ENCODE assay signal across 8 mouse cellular contexts in the genomic region with DNA sequence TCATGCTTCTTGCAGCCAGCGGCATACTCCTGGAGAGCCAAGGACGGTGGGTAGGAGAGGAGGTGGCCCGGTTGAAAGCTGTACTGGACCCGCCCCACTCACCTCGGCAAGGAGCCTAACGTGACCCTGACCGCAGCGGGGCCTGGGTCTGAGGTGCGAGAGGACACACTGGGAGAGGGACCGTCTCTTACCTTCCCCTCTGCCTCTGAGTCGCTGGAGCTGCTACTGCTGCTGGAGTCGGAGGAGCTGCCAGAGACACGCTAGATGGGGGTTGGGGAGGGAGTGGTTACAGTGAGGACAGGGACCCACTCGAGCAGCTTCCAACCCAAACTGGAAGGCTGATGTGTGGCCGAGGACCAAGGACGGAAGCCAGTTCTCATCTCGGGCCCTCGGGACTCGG. TPM values are rescaled to one million over a fixed set of nuclear protein-coding genes. Genes with fewer than 3 reads are reported as not detected.
DNase-seq lines count a peak whose midpoint lies in the region; ATAC-seq and TF ChIP-seq lines count a peak whose summit lies in the region.

No protein-coding gene starts in this region.

- peak; percentile 42; the same call in 1 of the 2 replicates for ATAC-seq in hindbrain, postnatal 0 days
- no peak for ATAC-seq in inflammation-experienced regulatory T-cells, adult 6 months

- no peaks in the 10 kb centered on the region for H3K9me3 ChIP-seq in erythroblast, embryonic 14.5 days (ENCODE audit: control insufficient read depth, low read length)
- no peaks in the 10 kb centered on the region for H3K9me3 ChIP-seq in hindbrain, postnatal 0 days (ENCODE audit: low read length)

- 49% methylated on average over 19 of the region's 19 CpGs for WGBS in spleen, adult 2 months
- WGBS in hindbrain, postnatal 0 days = 30% methylated on average over 19 of the region's 19 CpGs

- no peak for DNase-seq in spleen, adult 2 months (ENCODE audit: low read depth in 1 of 2, low spot score in 2 of 2)
- no peak for DNase-seq in spleen, adult 12 weeks (ENCODE audit: low spot score)
- DNase-seq in hindbrain, postnatal 0 days (ENCODE audit: low spot score) = no peak
- DNase-seq in lung, postnatal 4 days = peak; percentile 41 to 53
- no peak for DNase-seq in spleen, postnatal 4 days (ENCODE audit: low spot score in 2 of 2)
- DNase-seq in right cerebral cortex, postnatal 10 days (ENCODE audit: low spot score in 2 of 2) = no peak

- 0 out of 2 replicates have a peak, but pooled peaks cover 5% of the 10 kb centered on the region for H3K4me1 ChIP-seq in spleen, adult 2 months (ENCODE audit: control insufficient read depth, insufficient read depth, insufficient read length)
- H3K4me1 ChIP-seq in erythroblast, embryonic 14.5 days (ENCODE audit: control insufficient read depth) = peaks cover 16% of the 10 kb centered on the region
- H3K4me1 ChIP-seq in hindbrain, postnatal 0 days (ENCODE audit: insufficient read depth, low read length) = no peaks in the 10 kb centered on the region

- no peak overlapping the region for H3K27ac ChIP-seq in spleen, adult 2 months (ENCODE audit: insufficient read depth, low read length)
- no peak overlapping the region for H3K27ac ChIP-seq in hindbrain, postnatal 0 days

- TF ChIP-seq POLR2A in spleen, adult 2 months (IDR thresholded peaks at IDR 0.05; ENCODE audit: low read depth, low read length) = no peak

- peaks cover 2% of the 10 kb centered on the region; the same call in 1 of the 2 replicates for H3K36me3 ChIP-seq in spleen, adult 2 months (ENCODE audit: control insufficient read depth, insufficient read depth, low read length)
- H3K36me3 ChIP-seq in erythroblast, embryonic 14.5 days (ENCODE audit: control insufficient read depth) = peaks cover 23% of the 10 kb centered on the region
- H3K36me3 ChIP-seq in hindbrain, postnatal 0 days (ENCODE audit: insufficient read depth, low read length) = peaks cover 3% of the 10 kb centered on the region; the same call in 1 of the 2 replicates

- 0 out of 2 replicates have a peak overlapping the region, but pooled peaks have one; percentile 4 for H3K9ac ChIP-seq in hindbrain, postnatal 0 days (replicated peaks; ENCODE audit: low read length)

- no peaks in the 10 kb centered on the region for H3K27me3 ChIP-seq in spleen, adult 2 months (ENCODE audit: control insufficient read depth, insufficient read depth, low read length)
- H3K27me3 ChIP-seq in erythroblast, embryonic 14.5 days (ENCODE audit: control insufficient read depth) = 0 out of 2 replicates have a peak, but pooled peaks cover 3% of the 10 kb centered on the region
- no peaks in the 10 kb centered on the region for H3K27me3 ChIP-seq in hindbrain, postnatal 0 days (ENCODE audit: insufficient read depth, low read length)

- peak overlapping the region; percentile 48 for H3K4me3 ChIP-seq in spleen, adult 2 months (ENCODE audit: extremely low read depth, insufficient read depth, insufficient read length)
- peak overlapping the region; percentile 61 for H3K4me3 ChIP-seq in erythroblast, embryonic 14.5 days (replicated peaks)
- H3K4me3 ChIP-seq in hindbrain, postnatal 0 days (ENCODE audit: low read length) = peak overlapping the region; percentile 6; the same call in 1 of the 2 replicates

- peak overlapping the region; percentile 45 for H3K4me2 ChIP-seq in hindbrain, postnatal 0 days (ENCODE audit: low read depth, low read length)

- TF ChIP-seq CTCF in spleen, adult 2 months (IDR thresholded peaks at IDR 0.05; ENCODE audit: extremely low read depth, insufficient read depth, insufficient read length, insufficient replicate concordance) = no peak
- TF ChIP-seq CTCF in hindbrain, postnatal 0 days (IDR thresholded peaks at IDR 0.05; ENCODE audit: low read depth) = no peak

RNA-seq across cellular contexts. Expression of a gene that starts 0.6 kb away (rescaled TPM):
- polyA plus RNA-seq in spleen, adult 2 months (2012; rRNA removed) = 0.51 and 1.0 TPM in 2 replicates
- polyA plus RNA-seq in erythroblast, embryonic 14.5 days (2012) = 0.19 TPM in 1 of 2 replicates, not detected in the other
- total RNA-seq in hindbrain, postnatal 0 days (2014; rRNA removed) = not detected in 2 replicates
- polyA plus RNA-seq in hindbrain, postnatal 0 days (2015; fragmentation: Nextera tagmentation; extraction: Ambion mirVana) = 0.91 and 1.4 TPM in 2 replicates
- polyA plus RNA-seq in inflammation-experienced regulatory T-cells, adult 6 months (2017; shearing (Covaris generic)) = 1 to 10 TPM in 2 of 3 experiments, under 1 TPM in 1; 0.91 to 1.9 (median 1.7) TPM

RNA-seq across cellular contexts. Expression of a gene that starts 9.6 kb away (rescaled TPM):
- polyA plus RNA-seq in spleen, adult 2 months (2012; rRNA removed) = 74.2 and 97.6 TPM in 2 replicates
- polyA plus RNA-seq in erythroblast, embryonic 14.5 days (2012) = 6.4 and 6.9 TPM in 2 replicates
- 125 and 131 TPM in 2 replicates for total RNA-seq in hindbrain, postnatal 0 days (2014; rRNA removed)
- 122 and 130 TPM in 2 replicates for polyA plus RNA-seq in hindbrain, postnatal 0 days (2015; fragmentation: Nextera tagmentation; extraction: Ambion mirVana)
- 10 to 100 TPM; 56.3 to 68.5 (median 57.1) TPM for polyA plus RNA-seq in inflammation-experienced regulatory T-cells, adult 6 months (2017; shearing (Covaris generic))

RNA-seq across cellular contexts. Expression of a gene that starts 15.4 kb away (rescaled TPM):
- 34.3 and 43.5 TPM in 2 replicates for polyA plus RNA-seq in spleen, adult 2 months (2012; rRNA removed)
- polyA plus RNA-seq in erythroblast, embryonic 14.5 days (2012) = 0.08 TPM in 1 of 2 replicates, not detected in the other
- total RNA-seq in hindbrain, postnatal 0 days (2014; rRNA removed) = 5.2 and 6.1 TPM in 2 replicates
- polyA plus RNA-seq in hindbrain, postnatal 0 days (2015; fragmentation: Nextera tagmentation; extraction: Ambion mirVana) = 0.92 and 1.5 TPM in 2 replicates
- 1 to 10 TPM; 1.9 to 4.0 (median 2.0) TPM for polyA plus RNA-seq in inflammation-experienced regulatory T-cells, adult 6 months (2017; shearing (Covaris generic))

RNA-seq across cellular contexts. Expression of a gene that starts 33.9 kb away (rescaled TPM):
- polyA plus RNA-seq in spleen, adult 2 months (2012; rRNA removed) = 1.6 and 2.0 TPM in 2 replicates
- not detected in 2 replicates for polyA plus RNA-seq in erythroblast, embryonic 14.5 days (2012)
- total RNA-seq in hindbrain, postnatal 0 days (2014; rRNA removed) = 1.8 and 2.4 TPM in 2 replicates
- polyA plus RNA-seq in hindbrain, postnatal 0 days (2015; fragmentation: Nextera tagmentation; extraction: Ambion mirVana) = 0.95 and 1.9 TPM in 2 replicates
- 1 to 10 TPM in 1 of 3 experiments, under 1 TPM in 2; 0.28 to 1.2 (median 0.67) TPM for polyA plus RNA-seq in inflammation-experienced regulatory T-cells, adult 6 months (2017; shearing (Covaris generic))

RNA-seq across cellular contexts. Expression of a gene that starts 34.0 kb away (rescaled TPM):
- polyA plus RNA-seq in spleen, adult 2 months (2012; rRNA removed) = 69.7 and 88.3 TPM in 2 replicates
- polyA plus RNA-seq in erythroblast, embryonic 14.5 days (2012) = 0.50 and 0.57 TPM in 2 replicates
- total RNA-seq in hindbrain, postnatal 0 days (2014; rRNA removed) = 33.4 and 38.6 TPM in 2 replicates
- 123 and 133 TPM in 2 replicates for polyA plus RNA-seq in hindbrain, postnatal 0 days (2015; fragmentation: Nextera tagmentation; extraction: Ambion mirVana)
- polyA plus RNA-seq in inflammation-experienced regulatory T-cells, adult 6 months (2017; shearing (Covaris generic)) = 10 to 100 TPM; 58.9 to 90.9 (median 63.6) TPM

Comparison
In these comparisons a context has a peak if more than half of its experiments do, and no peak if none do; other contexts are left out.
1. DNase-seq: peak in lung, postnatal 4 days (2 of 2); none in spleen, adult 2 months (0 of 2), spleen, adult 12 weeks (single experiment), hindbrain, postnatal 0 days (single experiment), spleen, postnatal 4 days (0 of 2) and right cerebral cortex, postnatal 10 days (0 of 2).
2. H3K4me3 ChIP-seq: peak in every context shown above with its lines; median percentile 61 in erythroblast, embryonic 14.5 days; 48 in spleen, adult 2 months; 6 in hindbrain, postnatal 0 days.